Mouse (Mus musculus) heart, adult 11 months (tissue): ENCODE data around the gene Actl11.

Experiments used
- DNase-seq: peaks from one replicate; pipeline ENCODE4 v3.0.0; 2022

Actl11 gene

DNA sequence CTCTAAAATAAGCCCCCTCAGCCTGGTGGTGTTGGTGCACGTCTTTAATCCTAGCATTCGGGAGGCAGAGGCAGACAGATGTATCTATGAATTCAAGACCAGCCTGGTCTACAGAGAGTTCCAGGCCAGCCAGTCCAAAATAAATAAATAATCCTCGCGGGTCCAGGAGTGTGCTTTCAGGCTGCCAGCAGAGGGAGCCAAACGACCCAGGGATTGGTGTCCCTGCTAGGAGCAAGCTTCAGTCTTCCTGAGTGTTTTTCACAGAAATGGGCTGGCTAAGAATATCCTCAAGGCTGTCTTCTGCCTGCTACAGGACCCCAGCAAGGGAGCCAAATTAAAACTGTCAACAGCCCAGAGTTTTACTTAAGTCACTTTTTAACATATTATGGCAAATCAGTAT is 35.4 kb downstream of the Actl11 start:
- DNase-seq: peak; percentile 98

GRCm38 (mm10) chr9:107964681-107965080 is 36.4 kb downstream of the Actl11 start:
- peak; percentile 90 for DNase-seq

DNA sequence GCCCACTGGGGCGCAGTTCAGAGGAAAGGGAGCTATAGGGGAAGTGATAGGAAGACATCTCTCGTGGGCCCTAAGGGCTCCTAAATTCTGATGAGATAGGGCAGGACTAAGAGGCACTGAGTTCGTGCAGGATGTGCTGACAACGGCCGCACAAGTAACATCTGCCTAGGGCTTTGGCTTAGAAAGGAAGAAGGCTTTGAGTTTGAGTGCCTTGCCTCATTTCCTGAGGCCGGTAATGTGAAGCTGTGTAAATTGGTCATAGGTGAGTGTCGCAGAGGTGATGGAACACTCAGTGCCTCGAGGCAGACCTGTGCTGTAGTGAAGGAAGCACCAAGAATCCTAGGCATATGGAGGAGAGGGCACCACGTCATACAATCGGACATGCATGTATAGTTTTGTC is 38.4 kb downstream of the Actl11 start:
- peak; percentile 96 for DNase-seq

- DNase-seq: peak; percentile 93
Observed at GRCm38 (mm10) chr9:107967437-107967836, 39.2 kb downstream of the Actl11 start.

DNA sequence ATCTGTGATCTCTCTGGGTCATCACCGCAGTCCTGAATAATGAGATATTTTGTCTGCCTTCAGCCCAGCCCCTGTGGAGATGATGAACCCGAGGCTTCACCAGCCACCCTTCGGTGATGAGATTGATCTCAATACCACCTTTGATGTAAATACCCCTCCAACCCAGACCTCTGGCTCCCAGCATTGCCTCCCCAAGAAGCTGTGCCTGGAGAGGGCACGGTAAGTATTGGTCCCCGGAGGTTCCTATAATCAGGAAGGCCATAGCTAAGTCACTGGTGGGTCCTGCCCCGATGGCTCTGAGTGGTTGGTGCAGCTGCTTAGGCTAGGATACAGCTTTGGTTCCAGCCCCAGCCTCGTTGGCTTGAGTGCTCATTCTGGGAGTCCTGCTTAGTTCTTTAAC is 40.3 kb downstream of the Actl11 start:
- peak; percentile 90 for DNase-seq

DNA sequence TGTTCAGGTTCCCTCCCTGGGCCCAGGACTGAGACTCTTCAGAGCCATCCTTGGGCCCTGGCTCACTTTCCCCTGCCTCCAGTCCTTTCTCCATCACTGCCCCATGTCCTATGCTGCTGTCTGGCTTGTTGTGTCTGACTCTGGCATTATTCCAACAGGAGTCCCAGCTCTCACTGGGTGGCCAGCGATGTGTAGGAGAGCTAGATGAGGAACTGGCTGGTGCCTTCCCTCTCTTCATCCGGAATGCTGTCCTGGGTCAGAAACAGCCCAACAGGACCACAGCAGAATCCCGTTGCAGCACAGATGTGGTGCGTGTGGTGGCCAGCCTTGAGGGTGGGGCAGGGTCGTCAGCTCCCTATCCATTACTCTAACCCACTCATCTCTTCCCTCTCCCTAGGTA is 42.0 kb downstream of the Actl11 start:
- peak; percentile 93 for DNase-seq

DNA sequence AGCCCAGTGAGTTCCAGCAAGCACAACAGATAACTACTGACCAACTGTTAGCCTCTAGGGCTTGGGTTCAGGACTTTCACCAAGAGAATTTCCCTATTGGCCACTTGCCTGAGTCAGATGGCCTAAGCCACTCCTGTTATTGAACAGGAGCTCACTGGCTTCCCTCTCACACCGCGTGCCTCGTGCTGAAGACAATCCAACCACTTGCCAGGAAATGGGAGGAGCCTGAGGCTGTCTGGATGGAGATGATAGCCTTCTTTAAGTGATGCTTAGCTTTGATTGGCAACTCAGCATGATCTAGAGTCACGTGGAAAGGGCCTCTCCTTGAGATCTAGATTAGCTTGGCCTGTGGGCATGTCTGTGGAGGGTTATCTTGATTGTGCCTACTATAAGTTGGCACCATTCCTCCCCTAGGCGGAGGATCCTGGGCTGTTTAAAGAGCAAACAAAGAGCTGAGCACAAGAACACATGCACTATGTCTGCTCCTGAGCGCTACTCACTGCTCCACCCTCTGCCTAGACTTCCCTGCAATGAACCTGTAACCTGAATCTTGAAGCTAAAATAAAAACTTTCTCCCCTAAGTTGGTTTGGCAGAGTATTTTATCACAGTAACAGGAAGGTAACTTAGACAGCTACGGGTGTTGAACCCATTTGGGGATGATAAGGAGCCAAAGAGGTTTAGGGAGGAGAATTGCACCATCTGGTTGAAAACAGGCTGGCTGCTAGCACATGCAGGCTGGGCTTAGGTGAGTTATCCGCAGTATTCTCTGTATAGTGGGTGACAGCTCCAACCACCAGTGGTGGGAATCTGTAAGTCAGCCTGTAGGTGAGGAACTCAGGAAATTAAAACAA is 43.6 kb downstream of the Actl11 start:
- peak; percentile 99 for DNase-seq

DNA sequence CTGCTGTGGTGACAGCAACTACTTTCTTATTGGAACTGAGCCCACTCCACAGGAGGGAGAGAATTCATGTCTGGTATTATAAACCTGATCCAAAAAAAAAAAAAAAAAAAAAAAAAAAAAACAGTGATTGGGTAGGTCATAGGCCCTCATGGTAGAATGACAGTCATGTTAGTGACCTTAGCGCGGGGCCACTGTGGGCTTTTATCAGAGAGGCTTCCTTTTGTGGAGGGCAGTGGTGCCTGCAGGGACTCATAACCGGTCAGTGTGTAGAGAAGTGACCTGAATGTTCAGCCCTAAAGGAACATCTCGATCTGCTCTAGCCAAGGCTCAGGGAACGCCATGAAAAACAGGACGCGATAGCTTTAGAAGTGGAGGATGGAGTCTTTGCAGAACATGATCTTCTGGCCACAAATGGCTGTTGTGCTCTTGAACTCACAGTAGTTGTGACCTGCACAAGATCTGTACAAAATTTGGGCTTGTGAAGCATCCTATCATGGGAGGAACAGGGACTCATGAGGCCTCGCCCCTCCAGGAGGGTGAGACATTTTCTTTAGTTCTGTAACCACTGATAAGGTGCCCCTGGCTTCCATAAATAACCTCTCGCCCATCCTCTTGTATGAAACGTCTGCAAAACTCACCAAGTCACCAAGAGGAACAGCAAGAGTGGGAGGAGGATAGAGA is 46.4 kb downstream of the Actl11 start:
- peak; percentile 92 for DNase-seq

GRCm38 (mm10) chr9:107975399-107976386 is 47.4 kb downstream of the Actl11 start, which contains the start of gene Uba7:
Gene Uba7 (plus strand): TSS chr9:107975505.
- peak; percentile 97 for DNase-seq

DNA sequence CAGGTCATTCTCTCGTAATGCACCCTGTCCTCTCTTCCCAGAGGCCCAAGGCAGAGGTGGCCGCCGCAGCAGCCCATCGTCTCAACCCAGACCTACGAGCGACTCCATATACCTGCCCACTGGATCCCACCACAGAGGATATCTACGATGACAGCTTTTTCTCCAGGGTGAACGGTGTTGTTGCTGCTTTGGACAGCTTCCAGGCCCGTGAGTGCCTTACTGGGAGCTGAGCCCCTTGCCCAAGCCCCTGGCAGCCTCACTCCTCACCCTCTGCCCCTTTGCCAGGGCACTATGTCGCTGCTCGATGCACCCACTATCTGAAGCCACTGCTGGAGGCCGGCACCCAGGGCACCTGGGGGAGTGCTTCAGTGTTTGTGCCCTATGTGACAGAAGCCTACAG is 50.5 kb downstream of the Actl11 start:
- peak; percentile 92 for DNase-seq
